Mouse (Mus musculus) kidney, embryonic 15.5 days (tissue): ENCODE results near the gene Gpr34. TPM values are rescaled to one million over a fixed set of nuclear protein-coding genes. Genes with fewer than 3 reads are reported as not detected.

Experiments used
- ATAC-seq: fragments of 200-750 bp; cut with Nextera tagmentation; replicated peaks from 2 replicates; pipeline ENCODE4 v1.8.0; 2017; ENCODE audit warnings: moderate TSS enrichment; ENCODE audit not compliant: low FRiP score
- H3K27ac ChIP-seq: fragments of 300-500 bp; sonication (generic); 2 replicates; pipeline ENCODE4 v1.5.1; 2015; ENCODE audit warnings: mild to moderate bottlenecking, inconsistent platforms
- H3K27me3 ChIP-seq: fragments of 300-500 bp; sonication (generic); 2 replicates; pipeline ENCODE4 v1.6.1; 2015; ENCODE audit warnings: inconsistent platforms
- H3K36me3 ChIP-seq: fragments of 300-500 bp; sonication (generic); 2 replicates; pipeline ENCODE4 v1.6.1; 2015; ENCODE audit warnings: inconsistent platforms
- H3K4me1 ChIP-seq: fragments of 300-500 bp; sonication (generic); 2 replicates; pipeline ENCODE4 v1.6.1; 2015; ENCODE audit warnings: inconsistent platforms
- H3K4me2 ChIP-seq: fragments of 300-500 bp; sonication (generic); 2 replicates; pipeline ENCODE4 v1.6.1; 2015; ENCODE audit warnings: moderate library complexity, mild to moderate bottlenecking, inconsistent platforms
- H3K4me3 ChIP-seq: fragments of 300-500 bp; sonication (generic); replicated peaks from 2 replicates; pipeline ENCODE4 v1.5.1; 2015; ENCODE audit warnings: mild to moderate bottlenecking, inconsistent platforms
- H3K9ac ChIP-seq: fragments of 300-500 bp; sonication (generic); 2 replicates; pipeline ENCODE4 v1.6.1; 2015; ENCODE audit warnings: mild to moderate bottlenecking, inconsistent platforms
- H3K9me3 ChIP-seq: fragments of 300-500 bp; sonication (generic); replicated peaks from 2 replicates; pipeline ENCODE4 v1.6.1; 2016; ENCODE audit warnings: inconsistent platforms
- WGBS: fragments of 180-500 bp; shearing (Covaris S2); methylation state at CpG from one replicate; pipeline ENCODE4 v1.1.7; 2015; ENCODE audit warnings: mixed read lengths; 5-methylcytosine and 5-hydroxymethylcytosine counted together
- microRNA-seq: library from miRNA; unstranded; fragments of <30 nt; microRNA quantifications from one replicate; pipeline ENCODE4, GENCODE M21; 2016
- polyA plus RNA-seq: library from polyadenylated mRNA; unstranded; fragments of >200 nt; fragmentation: Nextera tagmentation; extraction: Ambion mirVana; gene quantifications from 2 replicates; pipeline ENCODE4 v1.2.1, GENCODE M21; 2015

The Gpr34 gene
- polyA plus RNA-seq, 1 experiment from 2014 or later = 1.1 TPM

- ATAC-seq = no peak
- Histone ChIP-seq H3K27ac (no peak overlapping the region), H3K9me3 (no peaks in the 10 kb centered on the region), H3K4me2 (no peak overlapping the region), H3K27me3 (peaks cover under 1% of the 10 kb centered on the region; the same call in 1 of the 2 replicates), H3K4me3 (no peak overlapping the region), H3K36me3 (no peaks in the 10 kb centered on the region), H3K4me1 (no peaks in the 10 kb centered on the region), H3K9ac (no peak overlapping the region)
- 87% methylated on average over 3 of the region's 3 CpGs for WGBS
Observed at GRCm38 (mm10) chrX:13673001-13673400, 41.1 kb downstream of the Gpr34 start.

DNA sequence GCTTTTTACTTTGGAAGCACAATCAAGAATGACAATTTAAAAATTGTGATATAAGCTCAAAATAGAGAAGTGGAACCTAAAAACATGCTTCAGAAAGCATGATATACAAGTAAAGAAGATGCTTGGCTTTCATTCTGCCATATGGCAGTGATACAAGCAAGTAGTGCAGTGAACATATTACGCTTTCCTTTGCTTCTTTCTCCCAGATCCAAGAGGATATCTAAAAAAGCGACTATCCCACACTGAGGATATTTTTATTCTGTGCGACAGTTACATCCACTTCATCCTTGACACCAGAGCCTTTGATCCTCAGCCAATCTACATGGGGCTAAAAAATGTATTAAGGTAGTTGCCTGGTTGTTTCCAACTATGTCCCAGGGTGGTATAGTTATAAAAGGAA is 49.9 kb downstream of the Gpr34 start:
- Histone ChIP-seq H3K36me3 (no peaks in the 10 kb centered on the region), H3K27ac (no peak overlapping the region), H3K9ac (no peak overlapping the region), H3K4me1 (no peaks in the 10 kb centered on the region), H3K9me3 (no peaks in the 10 kb centered on the region), H3K27me3 (no peaks in the 10 kb centered on the region; the same call in 1 of the 2 replicates), H3K4me3 (no peak overlapping the region), H3K4me2 (no peak overlapping the region)
- no peak for ATAC-seq
- 95% methylated on average over 3 of the region's 3 CpGs for WGBS

DNA sequence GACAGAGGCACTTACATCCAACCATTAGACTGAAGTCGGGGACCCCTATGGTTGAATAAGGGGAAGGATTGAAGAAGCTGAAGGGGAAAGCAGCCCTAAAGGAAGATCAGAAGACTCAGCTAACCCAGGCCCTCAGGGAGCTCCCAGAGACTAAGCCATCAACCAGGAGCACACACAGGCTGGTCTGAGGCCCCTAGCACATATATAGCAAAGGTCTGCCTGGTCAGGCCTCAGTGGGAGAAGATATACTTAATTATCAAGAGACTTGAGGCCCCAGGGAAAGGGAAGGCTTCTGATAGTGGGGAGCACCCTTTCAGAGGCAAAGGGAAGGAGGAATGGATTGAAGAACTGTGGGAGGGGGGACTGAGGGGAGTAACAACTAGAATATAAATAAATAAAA is 54.7 kb downstream of the Gpr34 start:
- H3K9me3 ChIP-seq = no peaks in the 10 kb centered on the region
- H3K27ac ChIP-seq = no peak overlapping the region
- H3K36me3 ChIP-seq = no peaks in the 10 kb centered on the region
- no peak overlapping the region for H3K4me2 ChIP-seq
- 77% methylated on average over 1 of the region's 1 CpGs for WGBS
- no peaks in the 10 kb centered on the region; the same call in 1 of the 2 replicates for H3K27me3 ChIP-seq
- no peak for ATAC-seq
- H3K4me3 ChIP-seq = no peak overlapping the region
- H3K9ac ChIP-seq = no peak overlapping the region
- no peaks in the 10 kb centered on the region for H3K4me1 ChIP-seq

DNA sequence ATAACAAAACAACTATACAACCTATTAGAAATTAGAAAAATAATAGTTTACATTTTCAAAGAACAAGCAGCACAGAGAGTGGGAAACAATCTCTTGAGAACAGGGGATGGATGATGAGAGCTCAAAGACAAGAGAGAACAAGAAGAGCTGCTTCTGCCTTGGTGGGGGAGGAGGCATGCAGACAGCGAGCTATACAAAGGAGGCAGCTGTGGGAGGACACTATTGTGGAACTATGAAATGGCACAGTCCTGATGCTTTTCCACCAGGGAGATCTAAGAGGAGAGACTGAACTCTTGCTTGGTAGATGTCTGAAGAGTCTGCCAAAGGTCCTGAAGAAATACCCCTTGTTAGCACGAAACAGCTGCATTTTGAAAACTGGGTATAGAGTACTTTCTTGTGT is 56.5 kb downstream of the Gpr34 start:
- no peak overlapping the region for H3K27ac ChIP-seq
- no peaks in the 10 kb centered on the region for H3K9me3 ChIP-seq
- no peak overlapping the region for H3K9ac ChIP-seq
- H3K4me1 ChIP-seq = no peaks in the 10 kb centered on the region
- no peaks in the 10 kb centered on the region for H3K36me3 ChIP-seq
- no peak for ATAC-seq
- H3K4me2 ChIP-seq = no peak overlapping the region
- no peak overlapping the region for H3K4me3 ChIP-seq
- 58% methylated on average over 2 of the region's 2 CpGs for WGBS
- no peaks in the 10 kb centered on the region for H3K27me3 ChIP-seq

Small RNA genes within 50 kb of the gene (microRNA-seq; reads per million reads assigned to microRNA genes)
- not detected for gene Gm25246

Other genes starting within 250 kb of the Gpr34 start
- 0.05 TPM in 1 of 2 replicates, not detected in the other for gene Nyx, start 166.0 kb upstream of the Gpr34 start, polyA plus RNA-seq
- gene Gpr82, start 29.3 kb downstream of the Gpr34 start, polyA plus RNA-seq = 0.33 and 0.38 TPM in 2 replicates
- gene Cask, start 219.3 kb downstream of the Gpr34 start, polyA plus RNA-seq = 15.6 and 17.4 TPM in 2 replicates